Mouse (Mus musculus): ENCODE measurements around the gene Scarb1.

DNA sequence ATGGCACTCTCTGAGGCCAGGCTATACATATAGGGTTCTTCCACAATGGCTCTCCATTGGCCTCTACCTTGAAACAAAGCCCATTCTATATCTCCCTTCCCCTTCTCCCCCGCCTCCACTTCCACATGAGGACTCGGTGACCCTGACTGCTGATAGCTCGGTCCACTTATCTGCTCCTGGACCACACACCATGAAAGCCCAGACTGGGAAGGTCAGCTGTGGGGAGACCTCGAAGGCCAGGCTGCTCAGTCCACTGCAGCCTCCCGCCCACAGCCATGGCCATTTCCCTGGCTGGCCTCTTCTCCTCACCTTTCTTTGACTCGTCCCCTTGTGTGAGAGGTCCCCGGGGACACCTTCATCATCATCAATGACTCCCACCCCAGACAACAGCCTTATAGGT is 23.6 kb downstream of the Scarb1 start:
- TF ChIP-seq CTCF (IDR thresholded peaks at IDR 0.05; ENCODE audit: low read depth) = no peak
- no peak for TF ChIP-seq EP300 (IDR thresholded peaks at IDR 0.05; ENCODE audit: low read depth)

All from heart, postnatal 0 days (tissue).